Mouse (Mus musculus): ENCODE data around the gene Ngdn. TPM values are rescaled to one million over a fixed set of nuclear protein-coding genes. Genes with fewer than 3 reads are reported as not detected.

Gene Ngdn
- polyA plus RNA-seq, 1 experiment from 2014 or later, result 70.1 TPM

GRCm38 (mm10) chr14:55054191-55054749 lies 39.0 kb downstream of the Ngdn start:
- Histone ChIP-seq H3K27ac (replicated peaks; ENCODE audit: low read depth, low read length) (no peak overlapping the region), H3K27me3 (replicated peaks; ENCODE audit: control insufficient read depth, insufficient read depth, low read length) (no peaks in the 10 kb centered on the region), H3K36me3 (ENCODE audit: control insufficient read depth, insufficient read depth, low read length) (no peaks in the 10 kb centered on the region), H3K4me1 (ENCODE audit: control insufficient read depth, insufficient read depth, low read length) (no peaks in the 10 kb centered on the region), H3K9ac (ENCODE audit: low read depth, low read length) (no peak overlapping the region), H3K9me3 (ENCODE audit: control insufficient read depth, low read length) (no peaks in the 10 kb centered on the region), H3K4me2 (ENCODE audit: low read depth, low read length) (no peak overlapping the region), H3K4me3 (ENCODE audit: low read depth, low read length) (no peak overlapping the region)
- no peak for ATAC-seq (ENCODE audit: low read depth)
- WGBS, result 82% methylated on average over 10 of the region's 10 CpGs
- DNase-seq (ENCODE audit: low spot score), result no peak

GRCm38 (mm10) chr14:55055167-55055834 lies 40.0 kb downstream of the Ngdn start:
- H3K4me2 ChIP-seq (ENCODE audit: low read depth, low read length), result no peak overlapping the region
- no peak overlapping the region for H3K27ac ChIP-seq (replicated peaks; ENCODE audit: low read depth, low read length)
- DNase-seq (ENCODE audit: low spot score), result no peak
- no peaks in the 10 kb centered on the region for H3K36me3 ChIP-seq (ENCODE audit: control insufficient read depth, insufficient read depth, low read length)
- 78% methylated on average over 11 of the region's 11 CpGs for WGBS
- H3K9ac ChIP-seq (ENCODE audit: low read depth, low read length), result no peak overlapping the region
- no peaks in the 10 kb centered on the region for H3K27me3 ChIP-seq (replicated peaks; ENCODE audit: control insufficient read depth, insufficient read depth, low read length)
- peak; percentile 35; the same call in 1 of the 2 replicates for ATAC-seq (ENCODE audit: low read depth)
- H3K9me3 ChIP-seq (ENCODE audit: control insufficient read depth, low read length), result no peaks in the 10 kb centered on the region
- H3K4me3 ChIP-seq (ENCODE audit: low read depth, low read length), result no peak overlapping the region
- H3K4me1 ChIP-seq (ENCODE audit: control insufficient read depth, insufficient read depth, low read length), result no peaks in the 10 kb centered on the region

- Histone ChIP-seq H3K4me3 (ENCODE audit: low read depth, low read length) (no peak overlapping the region), H3K27me3 (replicated peaks; ENCODE audit: control insufficient read depth, insufficient read depth, low read length) (no peaks in the 10 kb centered on the region), H3K9ac (ENCODE audit: low read depth, low read length) (no peak overlapping the region), H3K4me2 (ENCODE audit: low read depth, low read length) (no peak overlapping the region), H3K36me3 (ENCODE audit: control insufficient read depth, insufficient read depth, low read length) (no peaks in the 10 kb centered on the region), H3K27ac (replicated peaks; ENCODE audit: low read depth, low read length) (no peak overlapping the region), H3K9me3 (ENCODE audit: control insufficient read depth, low read length) (no peaks in the 10 kb centered on the region), H3K4me1 (ENCODE audit: control insufficient read depth, insufficient read depth, low read length) (peaks cover 16% of the 10 kb centered on the region)
- DNase-seq (ENCODE audit: low spot score), result no peak
- ATAC-seq (ENCODE audit: low read depth), result no peak
- 75% methylated on average over 1 of the region's 1 CpGs for WGBS
These were observed 43.8 kb downstream of the Ngdn start for GRCm38 (mm10) chr14:55059009-55059408.

- H3K36me3 ChIP-seq (ENCODE audit: control insufficient read depth, insufficient read depth, low read length), result 0 out of 2 replicates have a peak, but pooled peaks cover 7% of the 10 kb centered on the region
- peak; percentile 60 for DNase-seq (ENCODE audit: low spot score)
- ATAC-seq (ENCODE audit: low read depth), result peak; percentile 23; the same call in 1 of the 2 replicates
- H3K27me3 ChIP-seq (replicated peaks; ENCODE audit: control insufficient read depth, insufficient read depth, low read length), result no peaks in the 10 kb centered on the region
- no peak overlapping the region for H3K9ac ChIP-seq (ENCODE audit: low read depth, low read length)
- H3K4me2 ChIP-seq (ENCODE audit: low read depth, low read length), result no peak overlapping the region
- H3K4me1 ChIP-seq (ENCODE audit: control insufficient read depth, insufficient read depth, low read length), result peaks cover 16% of the 10 kb centered on the region
- WGBS, result 46% methylated on average over 5 of the region's 5 CpGs
- H3K9me3 ChIP-seq (ENCODE audit: control insufficient read depth, low read length), result no peaks in the 10 kb centered on the region
- H3K27ac ChIP-seq (replicated peaks; ENCODE audit: low read depth, low read length), result no peak overlapping the region; the same call in 1 of the 2 replicates
- no peak overlapping the region for H3K4me3 ChIP-seq (ENCODE audit: low read depth, low read length)
These were observed 44.7 kb downstream of the Ngdn start for GRCm38 (mm10) chr14:55059931-55060330.

GRCm38 (mm10) chr14:55061845-55062244 lies 46.6 kb downstream of the Ngdn start:
- Histone ChIP-seq H3K9ac (ENCODE audit: low read depth, low read length) (no peak overlapping the region), H3K27ac (replicated peaks; ENCODE audit: low read depth, low read length) (no peak overlapping the region), H3K4me1 (ENCODE audit: control insufficient read depth, insufficient read depth, low read length) (peaks cover 16% of the 10 kb centered on the region), H3K36me3 (ENCODE audit: control insufficient read depth, insufficient read depth, low read length) (peaks cover 24% of the 10 kb centered on the region; the same call in 1 of the 2 replicates), H3K9me3 (ENCODE audit: control insufficient read depth, low read length) (no peaks in the 10 kb centered on the region), H3K27me3 (replicated peaks; ENCODE audit: control insufficient read depth, insufficient read depth, low read length) (no peaks in the 10 kb centered on the region), H3K4me2 (ENCODE audit: low read depth, low read length) (no peak overlapping the region), H3K4me3 (ENCODE audit: low read depth, low read length) (no peak overlapping the region)
- ATAC-seq (ENCODE audit: low read depth) (no peak), DNase-seq (ENCODE audit: low spot score) (no peak)
- WGBS, result 31% methylated on average over 7 of the region's 7 CpGs

DNA sequence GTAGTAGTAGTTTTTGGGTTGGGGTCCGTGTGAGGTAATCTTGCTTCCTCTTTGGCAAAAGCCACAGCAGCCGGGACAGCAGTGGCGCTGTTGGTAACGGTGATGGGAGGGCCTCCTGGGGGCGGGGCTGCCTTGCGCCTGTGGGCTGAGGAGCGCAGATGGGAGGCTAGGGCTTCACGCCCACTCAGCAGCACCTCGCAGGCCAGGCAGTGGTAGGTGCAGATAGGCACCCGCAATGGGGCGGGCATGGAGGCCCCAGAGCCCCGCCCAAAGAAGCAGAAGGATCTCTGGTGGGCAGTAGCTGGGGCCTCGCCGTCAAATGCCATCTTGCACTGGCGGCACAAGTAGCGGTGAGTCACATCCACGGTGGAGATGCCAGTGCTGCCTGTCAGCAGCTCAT lies 47.4 kb downstream of the Ngdn start:
- ATAC-seq (ENCODE audit: low read depth), result peak; percentile 45; the same call in 1 of the 2 replicates
- no peak overlapping the region for H3K27ac ChIP-seq (replicated peaks; ENCODE audit: low read depth, low read length)
- 22% methylated on average over 13 of the region's 17 CpGs for WGBS

DNA sequence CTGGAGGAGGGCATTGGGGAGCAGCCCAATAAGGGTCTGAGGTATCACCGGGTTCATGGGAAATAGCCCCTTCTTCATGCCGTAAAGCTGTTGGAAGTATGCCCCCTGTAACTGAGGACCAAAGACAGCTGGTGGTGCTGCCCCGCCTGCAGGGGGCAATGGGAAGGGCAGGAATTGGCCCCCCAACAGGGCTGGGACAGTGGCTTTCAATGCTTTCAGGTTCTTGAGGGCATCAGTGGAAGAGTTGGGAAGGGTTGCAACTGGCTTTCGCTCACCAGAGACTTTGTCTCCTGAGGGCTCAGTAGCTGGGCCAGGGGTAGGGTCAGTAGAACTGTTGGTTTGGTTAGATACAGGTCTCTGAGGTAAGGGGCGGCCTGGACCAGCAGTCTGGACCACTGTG lies 47.9 kb downstream of the Ngdn start:
- Histone ChIP-seq H3K4me3 (ENCODE audit: low read depth, low read length) (no peak overlapping the region), H3K9ac (ENCODE audit: low read depth, low read length) (no peak overlapping the region), H3K4me1 (ENCODE audit: control insufficient read depth, insufficient read depth, low read length) (peaks cover 16% of the 10 kb centered on the region), H3K4me2 (ENCODE audit: low read depth, low read length) (no peak overlapping the region), H3K9me3 (ENCODE audit: control insufficient read depth, low read length) (no peaks in the 10 kb centered on the region), H3K27me3 (replicated peaks; ENCODE audit: control insufficient read depth, insufficient read depth, low read length) (no peaks in the 10 kb centered on the region), H3K36me3 (ENCODE audit: control insufficient read depth, insufficient read depth, low read length) (peaks cover 34% of the 10 kb centered on the region), H3K27ac (replicated peaks; ENCODE audit: low read depth, low read length) (no peak overlapping the region)
- WGBS, result 88% methylated on average over 5 of the region's 5 CpGs
- ATAC-seq (ENCODE audit: low read depth) (no peak), DNase-seq (ENCODE audit: low spot score) (no peak)

More for the DNA sequence above, 47.4 kb downstream of the Ngdn start:
- Histone ChIP-seq H3K9ac (ENCODE audit: low read depth, low read length) (no peak overlapping the region), H3K4me3 (ENCODE audit: low read depth, low read length) (no peak overlapping the region), H3K4me1 (ENCODE audit: control insufficient read depth, insufficient read depth, low read length) (peaks cover 16% of the 10 kb centered on the region), H3K36me3 (ENCODE audit: control insufficient read depth, insufficient read depth, low read length) (peaks cover 29% of the 10 kb centered on the region), H3K27me3 (replicated peaks; ENCODE audit: control insufficient read depth, insufficient read depth, low read length) (no peaks in the 10 kb centered on the region), H3K9me3 (ENCODE audit: control insufficient read depth, low read length) (no peaks in the 10 kb centered on the region), H3K4me2 (ENCODE audit: low read depth, low read length) (peak overlapping the region; percentile 20; the same call in 1 of the 2 replicates)
- DNase-seq (ENCODE audit: low spot score), result no peak

DNA sequence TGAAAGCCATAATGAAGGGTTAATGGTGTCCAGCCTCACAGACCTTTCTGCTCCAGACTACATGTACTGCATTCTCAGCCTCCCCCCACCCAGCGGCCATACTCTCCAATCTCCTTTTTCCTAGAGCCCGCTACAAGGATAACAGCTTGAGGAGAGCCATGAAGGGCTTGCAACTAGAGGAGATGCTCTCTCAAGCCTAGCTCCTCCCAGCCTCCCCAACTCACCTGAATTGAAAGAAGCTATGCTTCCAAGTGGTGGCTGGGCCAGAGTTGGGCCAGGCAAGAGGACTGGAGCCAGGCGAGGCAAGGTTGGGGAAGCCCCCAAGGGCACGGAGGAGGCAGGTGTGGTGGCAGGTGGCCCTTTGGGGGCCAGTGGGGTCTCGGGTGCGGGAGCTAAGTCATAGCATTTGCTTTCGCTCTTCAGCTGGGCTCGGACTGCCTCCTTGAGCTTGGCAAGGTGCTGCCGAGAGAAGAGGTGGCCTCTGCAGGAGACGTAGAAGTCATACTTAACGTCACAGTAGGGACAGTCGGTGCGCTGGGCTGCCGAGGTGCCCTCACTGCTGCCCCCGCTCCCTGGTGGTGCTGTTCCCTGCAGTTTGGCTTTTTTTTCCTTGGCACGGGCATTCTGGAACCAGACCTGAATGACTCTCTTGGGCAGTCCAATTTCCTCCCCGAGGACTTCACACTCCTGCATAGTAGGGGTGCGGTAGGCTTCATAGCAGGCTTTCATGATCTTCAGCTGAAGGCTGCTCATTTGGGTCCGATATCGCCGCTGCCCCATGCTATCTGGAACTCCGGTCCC lies 48.5 kb downstream of the Ngdn start:
- Histone ChIP-seq H3K4me2 (ENCODE audit: low read depth, low read length) (no peak overlapping the region), H3K9ac (ENCODE audit: low read depth, low read length) (no peak overlapping the region), H3K36me3 (ENCODE audit: control insufficient read depth, insufficient read depth, low read length) (peaks cover 38% of the 10 kb centered on the region), H3K27ac (replicated peaks; ENCODE audit: low read depth, low read length) (no peak overlapping the region), H3K27me3 (replicated peaks; ENCODE audit: control insufficient read depth, insufficient read depth, low read length) (no peaks in the 10 kb centered on the region), H3K4me1 (ENCODE audit: control insufficient read depth, insufficient read depth, low read length) (peaks cover 16% of the 10 kb centered on the region), H3K4me3 (ENCODE audit: low read depth, low read length) (no peak overlapping the region), H3K9me3 (ENCODE audit: control insufficient read depth, low read length) (no peaks in the 10 kb centered on the region)
- DNase-seq (ENCODE audit: low spot score) (no peak), ATAC-seq (ENCODE audit: low read depth) (no peak)
- 82% methylated on average over 22 of the region's 22 CpGs for WGBS
